Mouse (Mus musculus) kidney, postnatal 25 days (tissue): ENCODE data around the gene Kcnh4.

Experiments
- DNase-seq, 2 experiments: peaks; one replicate each; pipeline ENCODE4 v3.0.0; 2021; ENCODE audit warnings: mixed read lengths in 2 of 2

The Kcnh4 gene

DNA sequence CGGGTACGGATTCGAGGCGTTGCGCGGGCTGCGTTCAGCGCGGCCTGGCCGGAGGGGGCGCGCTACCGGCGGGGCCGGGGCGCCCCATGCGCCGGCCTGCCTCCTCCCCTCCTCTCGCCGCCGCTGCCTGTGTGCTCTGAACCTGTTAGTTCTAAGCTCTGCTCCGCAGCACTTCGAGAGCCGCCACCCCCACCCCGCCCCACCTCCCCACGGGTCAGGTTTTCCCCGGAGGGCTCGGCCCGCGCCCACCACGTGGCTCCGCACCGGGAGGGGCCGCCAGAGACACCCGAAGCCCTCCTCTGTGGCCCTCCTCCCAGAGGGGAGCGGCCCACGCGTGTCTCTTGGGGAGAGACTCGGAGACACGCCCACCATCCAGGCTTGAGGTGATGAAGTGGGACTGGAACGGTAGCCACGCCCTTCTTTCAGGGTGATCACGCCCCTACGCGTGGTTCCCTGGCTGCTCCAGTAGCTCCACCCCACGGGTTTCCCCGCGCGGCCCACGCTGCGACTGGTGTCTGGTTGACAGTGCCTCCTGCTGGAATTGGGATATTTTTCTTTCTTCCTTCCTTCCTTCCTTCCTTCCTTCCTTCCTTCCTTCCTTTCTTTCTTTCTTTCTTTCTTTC is at the start of gene Kcnh4:
Gene Kcnh4, minus strand, starts transcription at position 332 of the 623 bp plus-strand sequence.
- peak; percentile 40 to 70 for DNase-seq

DNA sequence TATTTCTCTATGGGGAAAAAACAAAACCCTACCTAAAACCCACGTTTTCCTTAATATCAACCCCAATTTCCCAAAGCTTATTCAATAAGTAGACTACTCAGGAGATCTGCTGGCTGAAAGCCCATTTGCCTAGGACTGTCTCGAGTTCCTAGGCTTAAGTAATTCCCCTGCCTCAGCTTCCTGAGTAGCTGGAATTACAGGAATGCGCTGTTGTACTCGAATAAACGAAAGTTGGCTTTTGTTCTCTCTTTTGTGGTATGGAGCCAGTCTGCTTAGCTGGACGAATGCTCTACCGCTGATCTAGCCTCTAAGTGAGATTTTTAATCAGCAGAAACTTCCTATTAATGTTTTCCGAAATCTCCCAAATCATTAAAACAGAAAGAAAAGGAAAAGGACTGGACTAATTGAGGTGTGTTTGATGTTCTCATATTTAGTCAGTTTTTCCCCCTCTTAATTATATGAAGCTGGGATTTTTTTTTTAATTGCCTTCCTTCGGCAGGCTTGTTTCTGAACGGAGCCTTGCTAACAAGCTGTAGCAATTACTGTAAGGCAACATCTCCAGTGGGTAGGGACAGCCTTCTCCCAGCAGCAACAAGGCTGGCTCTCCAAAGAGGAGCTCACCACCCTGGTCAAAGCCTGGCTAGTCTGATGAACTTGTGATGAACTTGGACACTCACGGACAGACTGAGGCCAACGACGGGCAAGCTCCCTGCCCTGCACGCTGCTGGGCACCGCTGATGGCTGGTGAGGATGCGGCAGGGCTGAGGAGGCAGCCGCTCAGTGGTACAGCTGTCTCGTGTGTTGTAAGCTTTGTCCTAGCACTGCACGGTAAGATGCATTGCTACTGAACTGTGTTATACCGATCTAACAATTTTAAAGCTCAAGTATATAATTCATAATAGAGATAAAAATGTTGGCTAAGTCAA is 46.9 kb upstream of the Kcnh4 start:
- no peak for DNase-seq

DNA sequence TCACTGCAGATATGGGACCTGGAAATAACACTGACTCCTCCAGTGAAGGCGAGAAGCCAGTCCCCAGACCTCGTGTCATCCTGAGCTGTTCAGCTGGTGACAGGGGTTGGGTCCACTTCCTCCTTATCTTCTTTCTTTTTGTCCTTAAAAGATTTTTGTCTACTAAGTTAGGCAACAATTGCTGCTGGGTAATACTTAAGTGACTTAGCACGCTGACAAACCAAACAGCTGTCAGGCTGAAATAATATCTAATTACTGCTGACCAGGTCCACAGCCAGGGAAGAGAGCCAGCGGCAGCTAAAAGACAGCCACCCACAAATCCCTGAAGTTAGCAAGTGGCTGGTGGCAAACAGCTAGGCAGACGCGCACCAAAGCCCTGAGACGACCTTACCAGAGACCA is 45.8 kb upstream of the Kcnh4 start:
- DNase-seq, result no peak

DNA sequence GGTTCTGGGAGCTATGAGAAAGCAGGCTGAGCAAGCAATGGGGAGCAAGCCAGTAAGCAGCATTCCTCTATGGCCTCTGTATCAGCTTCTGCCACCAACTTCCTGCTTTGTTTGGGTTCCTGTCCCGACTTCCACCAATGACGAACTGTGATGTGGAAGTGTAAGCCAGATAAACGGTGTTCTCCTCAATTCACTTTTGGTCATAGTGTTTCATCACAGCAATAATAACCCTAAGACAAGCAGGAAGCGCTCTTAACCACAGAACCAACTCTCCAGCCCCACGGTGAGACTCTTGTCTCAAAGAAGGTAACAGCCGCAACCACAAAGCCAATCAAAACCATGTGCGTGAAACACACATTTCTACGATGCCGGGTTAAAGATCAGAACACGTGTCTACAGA is 44.7 kb upstream of the Kcnh4 start:
- no peak for DNase-seq

DNA sequence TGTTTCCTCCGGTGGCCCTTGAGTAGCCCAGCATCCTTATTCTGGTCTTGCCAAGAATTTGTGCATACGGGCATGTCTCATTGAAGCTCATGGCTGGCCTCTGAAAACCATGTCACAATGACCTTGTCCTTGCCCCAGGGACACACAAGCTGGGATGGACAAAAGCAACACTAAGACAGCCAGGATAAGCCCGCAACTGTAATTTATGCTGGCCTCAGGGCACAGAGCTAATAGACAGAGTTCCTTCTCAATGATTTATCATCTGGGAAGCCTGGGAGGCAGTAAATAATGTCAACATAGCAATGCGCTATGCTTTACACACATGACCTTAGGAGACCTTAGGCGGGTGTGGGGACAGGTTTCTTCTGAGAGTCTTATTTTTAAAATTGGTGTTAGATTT is 39.7 kb upstream of the Kcnh4 start:
- no peak for DNase-seq

DNA sequence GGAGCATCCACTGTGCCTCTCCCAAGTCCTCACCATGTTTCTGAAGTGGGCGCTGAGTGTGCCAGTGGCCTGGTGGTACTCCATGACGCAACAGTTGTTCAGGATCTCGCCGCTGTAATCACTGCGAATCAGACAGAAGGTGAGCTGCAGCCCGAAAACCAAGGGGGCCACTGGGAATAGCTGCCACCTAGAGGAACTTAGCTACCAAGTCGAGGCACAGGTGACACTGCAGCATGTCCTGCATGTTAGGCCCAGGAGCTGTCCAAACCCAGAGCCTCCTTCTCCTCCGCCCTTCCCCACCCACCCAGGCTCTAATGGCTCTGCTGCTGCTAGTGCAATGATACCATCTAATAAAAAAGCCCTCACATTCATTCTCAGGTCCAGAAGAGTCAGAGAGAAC is 36.8 kb upstream of the Kcnh4 start:
- no peak for DNase-seq

DNA sequence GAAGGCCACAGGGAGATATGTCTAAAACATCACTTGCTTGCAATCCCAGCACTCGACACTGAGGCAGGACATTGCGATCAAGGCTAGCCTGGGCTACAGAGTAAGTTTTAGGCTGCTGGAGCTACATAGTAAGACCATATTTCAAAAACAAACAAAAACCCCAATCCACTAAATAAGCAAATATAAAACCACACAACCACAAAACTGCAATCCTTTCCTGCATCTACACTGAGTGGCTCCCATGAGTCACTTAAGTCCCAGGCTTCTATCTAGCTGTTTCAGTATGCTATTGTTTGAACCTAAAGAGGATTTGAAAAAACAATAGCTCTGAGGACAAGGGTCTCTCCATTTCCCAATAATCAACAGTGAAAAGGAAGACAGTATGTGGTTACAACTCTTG is 35.6 kb upstream of the Kcnh4 start:
- no peak for DNase-seq

DNA sequence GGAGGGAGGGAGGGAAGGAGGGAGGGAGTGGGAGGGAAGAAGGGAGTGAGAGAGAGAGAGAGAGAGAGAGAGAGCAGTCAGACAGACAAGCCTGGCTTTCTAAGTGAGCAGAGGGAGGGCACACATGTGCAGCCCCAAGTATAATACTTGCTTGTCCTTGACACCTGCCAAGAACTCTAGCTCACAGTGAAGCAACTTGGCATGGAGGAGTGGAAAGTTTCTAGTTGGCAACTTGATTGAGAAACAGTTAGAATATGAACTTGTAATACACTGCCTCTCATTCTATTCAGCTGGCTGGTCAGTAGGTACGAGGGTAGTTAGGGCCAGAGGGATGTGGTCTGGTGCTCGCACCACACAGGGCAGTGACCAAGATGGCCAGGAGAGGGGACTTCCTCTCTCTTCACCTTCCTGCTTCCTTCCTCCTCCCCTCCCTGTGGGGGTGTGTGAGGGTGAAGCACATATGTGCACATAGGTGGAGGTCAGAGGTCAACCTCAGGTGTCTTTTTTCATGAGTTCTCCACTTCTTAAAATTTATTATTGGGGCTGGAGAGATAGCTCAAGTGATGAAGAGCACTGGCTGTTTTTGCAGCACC is 31.8 kb upstream of the Kcnh4 start:
- peak; percentile 53 to 85 for DNase-seq

DNA sequence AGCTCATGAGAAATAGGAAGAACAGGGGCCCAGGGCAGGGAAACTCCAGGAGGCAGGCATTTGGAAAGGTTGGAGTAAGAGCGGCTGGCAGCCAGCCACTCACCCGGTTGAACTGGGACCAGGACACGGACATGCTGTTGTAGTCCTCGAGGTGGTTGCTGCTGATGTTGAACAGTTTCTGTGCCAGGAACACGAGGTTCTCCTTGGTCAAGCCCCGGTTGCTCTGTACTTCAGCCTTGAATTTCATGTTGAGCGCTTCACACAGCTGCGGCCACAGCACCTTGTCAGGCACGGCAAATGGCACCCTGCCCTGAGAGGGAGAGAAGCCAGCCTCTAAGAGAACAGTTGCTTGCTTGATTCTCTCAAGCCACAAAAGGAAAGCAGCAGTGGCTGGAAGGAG is 30.9 kb upstream of the Kcnh4 start:
- peak; percentile 84 to 94 for DNase-seq

DNA sequence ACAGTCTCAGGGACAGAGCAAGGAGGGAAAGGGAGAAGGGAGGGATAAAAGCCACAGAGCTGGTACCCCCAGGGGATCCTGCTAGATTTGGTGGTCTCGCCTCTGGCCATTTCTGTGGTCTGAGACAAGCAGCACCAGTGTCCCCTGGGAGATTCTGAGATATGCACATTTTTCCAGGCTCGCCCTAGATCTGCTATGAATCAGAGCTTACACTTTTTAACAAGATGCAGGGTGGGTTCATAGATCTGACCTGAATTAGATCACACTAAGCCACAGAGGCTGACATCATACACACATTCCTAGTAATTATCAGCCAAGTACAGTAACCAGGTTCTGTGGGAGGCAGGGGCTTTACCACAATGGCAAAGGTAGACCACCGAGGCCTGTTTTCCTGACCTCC is 30.0 kb upstream of the Kcnh4 start:
- no peak for DNase-seq

DNA sequence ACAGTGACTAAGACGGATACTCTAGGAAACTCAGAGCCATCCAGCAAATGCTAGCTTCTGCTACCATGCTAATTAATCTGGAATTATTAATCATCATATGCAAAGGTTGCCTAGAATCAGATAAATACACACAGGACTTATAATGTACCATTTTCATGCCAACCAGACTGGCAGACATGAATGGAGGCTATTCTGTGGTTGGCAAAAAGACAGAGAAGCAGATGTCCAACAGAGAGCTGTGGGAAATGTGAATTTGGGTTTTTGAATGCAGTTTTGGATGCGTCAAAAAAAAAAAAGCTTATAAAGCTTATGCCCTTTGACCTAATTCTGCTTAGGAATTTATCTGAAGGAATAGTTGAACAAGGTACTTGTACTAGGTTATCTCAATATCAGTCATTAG is 26.0 kb upstream of the Kcnh4 start:
- DNase-seq, result no peak

DNA sequence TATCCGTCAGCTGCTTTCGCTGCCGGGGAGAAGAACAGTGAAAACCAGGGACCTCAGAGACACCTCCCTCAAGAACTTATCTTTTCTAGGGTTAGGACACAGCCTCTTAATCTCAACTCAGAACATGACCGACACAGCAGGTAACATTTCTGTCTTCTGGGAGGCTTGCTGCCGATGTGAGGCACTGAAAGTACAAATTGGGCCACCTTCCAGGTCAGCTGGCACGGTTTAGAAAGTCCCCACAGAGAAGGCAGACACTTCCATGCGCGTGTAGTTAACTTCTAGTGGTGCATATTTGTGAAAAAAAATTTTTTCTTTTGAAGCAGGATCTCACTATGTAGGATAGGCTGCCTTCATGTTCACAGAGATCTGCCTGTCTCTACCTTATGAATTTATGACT is 24.5 kb upstream of the Kcnh4 start:
- no peak for DNase-seq

DNA sequence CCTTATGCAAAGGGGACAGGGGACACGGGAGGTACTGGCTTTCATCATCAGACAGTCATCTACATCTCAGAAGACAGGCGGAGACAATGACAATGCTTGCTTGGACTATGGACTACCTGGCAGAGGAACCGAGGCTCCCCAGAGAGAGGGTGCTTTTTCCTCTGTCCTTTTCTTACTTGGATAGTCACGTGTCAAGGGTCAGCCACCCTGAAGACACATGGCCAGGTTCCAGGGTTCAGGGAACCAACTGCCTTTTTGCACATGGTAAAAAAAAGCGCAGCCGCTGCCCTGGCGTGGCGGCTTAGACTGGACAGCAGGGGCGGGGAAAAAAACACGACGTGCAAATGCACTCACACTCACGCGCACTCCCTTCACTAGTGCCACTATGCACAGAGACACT is 22.8 kb upstream of the Kcnh4 start:
- peak; percentile 89 to 93 for DNase-seq

DNA sequence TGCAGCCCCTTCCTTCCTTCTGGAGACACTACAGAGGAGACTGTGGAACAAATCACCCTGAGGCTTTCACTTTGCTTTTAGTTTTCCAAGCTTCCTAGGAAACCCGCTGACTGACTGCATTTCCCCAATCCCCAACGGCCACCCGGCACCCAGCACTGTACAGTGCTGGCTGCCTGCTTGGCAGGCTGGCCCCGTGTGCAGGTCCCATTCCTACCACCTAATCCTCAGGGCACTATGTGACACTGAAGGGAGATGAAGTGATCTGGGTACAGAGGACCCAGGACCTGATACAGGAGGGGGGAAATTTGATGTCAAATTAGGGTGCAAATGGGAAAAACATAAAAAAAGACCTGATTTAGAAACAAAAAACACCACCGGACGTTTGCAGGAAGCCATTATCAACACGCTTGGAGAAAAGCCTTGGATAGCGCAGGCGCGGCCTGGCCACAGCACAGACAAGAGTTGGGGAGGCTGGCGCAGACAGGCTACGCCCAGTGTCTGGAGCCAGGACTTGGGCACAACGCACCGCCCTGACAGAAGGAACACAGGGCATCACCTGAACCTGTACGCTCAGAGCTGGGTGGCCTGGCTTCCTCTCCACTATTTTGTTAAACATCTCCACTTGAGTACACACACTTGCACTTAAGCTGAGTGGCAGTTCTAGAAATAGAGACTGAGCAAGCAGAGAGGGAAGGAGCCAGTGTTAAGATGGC is 22.2 kb upstream of the Kcnh4 start:
- peak in 1 of 2 experiments; percentile 44 for DNase-seq

DNA sequence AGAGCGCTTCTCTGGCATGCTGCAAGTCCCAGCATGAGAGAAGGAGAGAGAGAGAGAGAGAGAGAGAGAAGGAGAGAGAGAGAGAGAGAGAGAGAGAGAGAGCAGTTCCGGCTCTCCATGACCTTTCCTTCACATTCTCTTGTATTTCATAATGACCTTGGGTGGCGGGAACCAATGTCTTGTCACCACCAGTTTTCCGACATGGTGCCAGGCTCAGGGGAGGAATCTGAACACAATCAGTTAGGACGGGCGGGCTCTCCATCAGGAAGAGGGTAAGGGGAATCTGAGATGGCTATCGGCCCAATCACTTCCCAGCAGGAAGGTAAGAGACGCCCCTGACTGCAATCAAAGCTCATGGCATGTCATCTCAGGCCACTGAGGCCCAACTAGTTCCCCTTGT is 20.5 kb upstream of the Kcnh4 start:
- DNase-seq, result peak in 1 of 2 experiments; percentile 28

DNA sequence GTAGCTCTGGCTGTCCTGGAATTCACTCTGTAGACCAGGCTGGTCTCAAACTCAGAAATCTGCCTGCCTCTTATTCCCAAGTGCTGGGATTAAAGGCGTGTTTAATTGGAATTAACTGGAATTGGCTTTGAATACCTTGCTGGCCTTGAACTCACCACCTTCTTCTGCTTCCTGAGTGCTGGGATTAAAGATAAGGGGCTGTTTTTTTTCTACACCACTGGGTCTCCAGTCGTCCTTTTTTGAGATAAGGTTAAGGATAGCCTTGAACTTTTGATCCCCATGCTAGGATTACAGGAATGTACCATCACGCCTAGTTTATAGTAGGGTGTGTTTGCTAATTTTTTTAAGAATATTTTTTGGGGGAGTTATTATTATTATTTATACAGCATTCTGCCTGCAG is 18.3 kb upstream of the Kcnh4 start:
- no peak for DNase-seq

DNA sequence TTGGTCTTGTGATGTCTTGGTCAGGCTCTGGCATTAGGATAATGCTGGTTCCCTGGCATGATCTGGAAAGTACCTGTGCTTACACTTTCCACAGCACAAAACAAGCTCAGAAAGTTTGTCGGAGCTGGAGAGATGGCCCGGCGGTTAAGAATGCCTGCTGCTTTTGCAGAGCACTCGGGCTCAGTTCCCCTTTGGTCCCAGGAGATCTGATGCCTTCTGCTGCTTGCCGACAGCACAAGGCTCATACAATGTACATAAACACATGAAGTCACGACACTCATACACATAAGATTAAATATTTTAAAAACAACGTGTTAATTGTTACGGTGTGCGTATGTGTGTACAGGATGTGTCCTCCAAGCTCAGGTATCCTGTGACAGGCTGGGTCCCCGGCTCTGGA is 16.2 kb upstream of the Kcnh4 start:
- no peak for DNase-seq

DNA sequence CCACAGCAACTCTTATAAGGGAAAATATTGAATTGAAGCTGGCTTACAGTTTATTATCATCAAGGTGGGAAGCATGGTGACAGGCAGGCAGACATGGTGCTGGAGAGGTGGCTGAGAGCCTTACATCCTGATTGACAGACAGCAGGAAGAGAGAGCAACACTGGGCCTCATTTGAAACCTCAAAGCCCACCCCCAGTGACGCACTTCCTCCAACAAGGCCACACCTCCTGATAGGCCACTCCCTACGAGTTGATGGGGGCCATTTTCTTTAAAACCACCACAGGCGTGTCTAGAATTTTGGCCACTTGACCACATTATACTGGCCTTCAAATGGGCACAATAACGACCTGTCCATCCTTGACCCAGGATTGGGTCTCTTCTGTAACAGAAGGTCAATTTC is 14.5 kb upstream of the Kcnh4 start:
- DNase-seq, result no peak

DNA sequence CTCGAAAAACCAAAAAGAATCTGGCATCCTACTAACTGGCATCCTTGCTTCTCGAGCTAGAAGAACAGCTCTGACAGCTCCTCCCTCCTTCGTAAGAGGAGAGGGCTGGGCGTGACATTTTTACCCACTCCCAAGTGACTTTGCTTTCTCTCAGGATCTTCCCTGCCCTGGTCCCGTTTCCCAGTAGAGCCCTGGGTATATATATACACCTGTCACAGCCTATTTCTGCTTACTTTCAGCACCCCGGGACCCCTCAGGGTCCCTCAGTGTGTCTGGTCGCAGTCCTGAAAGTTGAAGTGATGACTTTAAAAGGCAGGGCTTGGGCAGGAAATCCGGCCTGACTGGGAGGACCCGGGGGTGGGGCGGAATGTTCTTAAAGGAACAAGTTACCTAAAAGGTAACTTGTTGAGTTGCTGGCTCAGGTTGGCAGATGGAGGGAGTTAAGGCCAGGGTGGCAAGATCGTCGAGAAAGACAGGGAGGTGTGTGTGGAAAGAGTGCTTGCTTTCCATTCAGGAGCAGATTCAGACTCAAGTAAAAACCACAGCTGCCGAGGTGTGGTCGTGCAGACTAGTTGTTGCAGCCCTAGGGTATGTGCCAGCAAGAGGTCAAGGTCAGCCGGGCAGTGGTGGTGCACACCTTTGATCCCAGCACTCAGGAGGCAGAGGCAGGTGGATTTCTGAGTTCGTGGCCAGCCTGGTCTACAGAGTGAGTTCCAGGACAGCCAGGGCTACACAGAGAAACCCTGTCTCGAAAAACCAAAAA is 11.1 kb upstream of the Kcnh4 start, which contains the start of gene Ghdc:
Gene Ghdc, minus strand, starts transcription at position 312 of the 763 bp plus-strand sequence.
- peak; percentile 94 to 96 for DNase-seq

DNA sequence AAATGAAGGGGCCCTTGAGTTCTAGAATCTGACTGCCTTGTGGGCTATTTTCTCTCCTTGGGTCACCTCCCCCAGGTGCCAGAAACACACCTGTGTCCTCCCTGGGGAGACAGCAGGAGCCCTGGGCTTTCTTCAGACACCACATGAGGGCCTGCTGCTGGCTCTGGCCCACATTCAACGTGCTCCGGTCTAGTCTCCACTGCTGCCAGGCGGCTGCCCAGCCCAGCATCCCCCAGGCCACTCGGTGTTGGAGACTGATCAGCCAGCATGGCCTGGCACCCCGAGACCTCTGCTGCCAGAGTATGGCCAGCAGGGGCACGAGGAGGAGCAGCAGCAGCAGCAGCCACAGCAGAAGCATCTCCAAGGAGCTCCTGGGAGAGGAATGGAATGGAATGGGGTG is 10.2 kb upstream of the Kcnh4 start:
- DNase-seq, result peak in 1 of 2 experiments; percentile 60

DNA sequence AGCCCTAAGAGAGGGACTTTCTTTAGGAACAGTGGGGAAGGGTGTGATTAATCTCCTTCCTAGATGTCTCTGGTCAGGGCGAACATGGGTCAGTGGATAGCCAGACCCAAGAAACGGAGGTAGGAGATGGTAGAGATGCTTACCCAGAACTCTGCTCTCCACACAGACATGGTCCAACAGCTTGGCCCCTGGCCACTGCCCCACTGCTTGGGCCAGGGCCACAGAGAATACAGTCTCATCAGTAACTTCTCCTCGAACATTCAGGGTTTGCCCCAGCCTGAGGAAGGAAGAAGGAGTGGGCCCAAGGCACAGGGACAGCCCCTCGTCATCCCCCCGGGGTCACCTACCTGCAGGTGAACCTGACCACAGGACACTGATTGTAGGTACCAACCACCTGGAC is 8.1 kb upstream of the Kcnh4 start:
- peak; percentile 46 to 72 for DNase-seq

DNA sequence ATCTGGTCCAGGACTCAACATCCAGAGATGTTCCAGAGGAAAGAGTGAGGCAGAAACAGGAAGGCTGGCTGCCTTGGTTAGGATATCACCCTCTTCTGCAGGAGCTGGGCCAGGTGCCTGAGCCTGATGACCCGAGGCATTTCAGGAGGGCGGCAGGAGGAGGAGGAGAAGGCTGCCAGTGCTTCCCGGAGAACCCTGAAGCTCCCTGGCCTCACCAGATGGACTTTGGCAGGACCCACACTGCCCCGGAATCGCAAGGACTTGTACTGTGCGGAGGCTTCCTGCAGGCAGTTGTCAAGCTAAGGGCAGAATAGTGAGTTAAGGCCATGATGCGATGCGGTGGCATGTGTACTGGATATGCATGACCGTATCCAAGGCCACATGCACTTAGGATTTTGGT is 7.0 kb upstream of the Kcnh4 start:
- peak; percentile 56 to 86 for DNase-seq
